ENCODE assay signal across 18 mouse cellular contexts in the genomic region with DNA sequence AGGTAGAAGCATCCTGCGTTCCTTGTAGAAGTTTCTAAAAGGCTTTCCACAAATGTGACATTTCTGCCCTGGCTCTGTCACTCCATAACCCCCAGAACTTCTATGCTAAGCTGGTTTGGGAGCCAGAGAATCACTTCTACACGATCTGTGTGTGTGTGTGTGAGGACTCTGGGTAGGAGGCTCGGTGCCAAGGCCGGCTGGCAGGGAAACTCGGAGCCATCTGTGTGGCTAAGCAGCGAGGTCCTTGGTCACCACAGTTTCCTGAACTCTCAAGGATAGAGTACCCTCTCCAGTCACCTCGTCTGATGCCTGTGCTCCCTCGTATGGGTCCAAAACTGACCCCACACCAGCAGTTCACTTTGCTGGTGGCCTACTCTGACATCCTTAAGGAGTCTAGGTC.
DNase-seq lines count a peak whose midpoint lies in the region; ATAC-seq and TF ChIP-seq lines count a peak whose summit lies in the region.
"Had no signal": no experiment of that assay in that cellular context is flagged by ENCODE, and none has a peak within 500 bp of the region (broad histone marks: within the 10 kb centered on the region; RNA-seq: fewer than 3 reads in every experiment).

No protein-coding gene starts in this region.

- ATAC-seq in liver, postnatal 0 days = no peak
- ATAC-seq: forebrain, embryonic 13.5 days; hindbrain, embryonic 16.5 days had no signal

- H3K9me3 ChIP-seq in liver, postnatal 0 days (ENCODE audit: low read length) = no peaks in the 10 kb centered on the region
- H3K9me3 ChIP-seq: embryonic facial prominence, embryonic 15.5 days; forebrain, embryonic 13.5 days had no signal

- H3K79me2 ChIP-seq in heart, adult 2 months (replicated peaks; ENCODE audit: control insufficient read depth, insufficient read depth, low read length) = no peaks in the 10 kb centered on the region

- TF ChIP-seq EP300 in heart, adult 2 months (IDR thresholded peaks at IDR 0.05; ENCODE audit: insufficient read depth, low read depth, low read length) = no peak
- no peak for TF ChIP-seq EP300 in liver, postnatal 0 days (IDR thresholded peaks at IDR 0.05; ENCODE audit: low read depth)

- TF ChIP-seq POLR2A in heart, adult 2 months (IDR thresholded peaks at IDR 0.05; ENCODE audit: insufficient read depth, low read depth, low read length) = no peak

- intact Hi-C loops in heart, adult 2 months (cut with DNase I) = no loop called here

- no peak overlapping the region for H3K4me3 ChIP-seq in heart, adult 2 months
- H3K4me3 ChIP-seq in liver, postnatal 0 days (ENCODE audit: low read depth, low read length) = no peak overlapping the region
- H3K4me3 ChIP-seq: embryonic facial prominence, embryonic 15.5 days; forebrain, embryonic 13.5 days had no signal

- DNase-seq in adrenal gland, postnatal 14 days = peak; percentile 37
- no peak for DNase-seq in adrenal gland, postnatal 36 days
- DNase-seq in heart, postnatal 4 days = peak; percentile 41
- DNase-seq in heart, adult 2 months = no peak
- DNase-seq in 416B (ENCODE audit: low read depth) = peak; percentile 79
- DNase-seq in cerebellum, adult 8-10 months = peak; percentile 84
- DNase-seq in frontal cortex, postnatal 25 days (ENCODE audit: low spot score in 2 of 2) = no peak
- DNase-seq in liver, postnatal 0 days = no peak
- DNase-seq: kidney, adult 8-10 months; layer of hippocampus, postnatal 36 days; midbrain, embryonic 14.5 days; thymus, postnatal 25 days had no signal

- H3K36me3 ChIP-seq in heart, adult 2 months (ENCODE audit: control insufficient read depth, insufficient read depth, low read length) = no peaks in the 10 kb centered on the region
- peaks cover 25% of the 10 kb centered on the region for H3K36me3 ChIP-seq in liver, postnatal 0 days (replicated peaks; ENCODE audit: insufficient read depth, low read length)

- no peaks in the 10 kb centered on the region for H3K27me3 ChIP-seq in heart, adult 2 months (ENCODE audit: control insufficient read depth, insufficient read depth, low read length)
- H3K27me3 ChIP-seq in liver, postnatal 0 days (ENCODE audit: insufficient read depth, low read length) = no peaks in the 10 kb centered on the region
- H3K27me3 ChIP-seq: embryonic facial prominence, embryonic 15.5 days; forebrain, embryonic 13.5 days had no signal

- H3K4me2 ChIP-seq in liver, postnatal 0 days (ENCODE audit: low read depth, low read length) = no peak overlapping the region
- H3K4me2 ChIP-seq: embryonic facial prominence, embryonic 15.5 days; forebrain, embryonic 13.5 days had no signal

- no peak for TF ChIP-seq CTCF in heart, adult 2 months (IDR thresholded peaks at IDR 0.05)
- TF ChIP-seq CTCF in liver, postnatal 0 days (IDR thresholded peaks at IDR 0.05; ENCODE audit: low read depth) = no peak

- no peaks in the 10 kb centered on the region for H3K4me1 ChIP-seq in heart, adult 2 months (ENCODE audit: control insufficient read depth, insufficient read depth, low read length)
- peaks cover 24% of the 10 kb centered on the region for H3K4me1 ChIP-seq in liver, postnatal 0 days (ENCODE audit: insufficient read depth)
- H3K4me1 ChIP-seq: forebrain, embryonic 13.5 days had no signal

- no peak overlapping the region for H3K9ac ChIP-seq in heart, adult 2 months (ENCODE audit: low read depth, low read length)
- no peak overlapping the region for H3K9ac ChIP-seq in liver, postnatal 0 days (replicated peaks)
- H3K9ac ChIP-seq: embryonic facial prominence, embryonic 15.5 days; forebrain, embryonic 13.5 days; liver, embryonic 14.5 days had no signal

- WGBS in heart, adult 2 months = 46% methylated on average over 8 of the region's 8 CpGs
- 76% methylated on average over 8 of the region's 8 CpGs for WGBS in liver, postnatal 0 days (ENCODE audit: insufficient replicate concordance)

- H3K27ac ChIP-seq in heart, adult 2 months = no peak overlapping the region
- H3K27ac ChIP-seq in liver, postnatal 0 days (ENCODE audit: low read depth) = no peak overlapping the region
- H3K27ac ChIP-seq: embryonic facial prominence, embryonic 15.5 days; forebrain, embryonic 13.5 days; liver, embryonic 14.5 days; macrophage; stomach, postnatal 0 days had no signal

Comparison
In these comparisons a context has a peak if more than half of its experiments do, and no peak if none do; other contexts are left out.
1. DNase-seq: peak in adrenal gland, postnatal 14 days (single experiment), heart, postnatal 4 days (single experiment), 416B (single experiment) and cerebellum, adult 8-10 months (single experiment); none in adrenal gland, postnatal 36 days (0 of 2), heart, adult 2 months (0 of 2), frontal cortex, postnatal 25 days (0 of 2) and liver, postnatal 0 days (single experiment).